Mouse (Mus musculus): ENCODE data around the gene Acap1. TPM values are rescaled to one million over a fixed set of nuclear protein-coding genes. Genes with fewer than 3 reads are reported as not detected.
A peak's percentile ranks its signal among the peaks of the same experiment; 100 is the strongest.
"Not testable (repeated sequence)": the region's sequence is repeated elsewhere in the genome, so short reads cannot be mapped to it uniquely, and the experiment has no call there.

Acap1 gene
- polyA plus RNA-seq, 1 experiment from 2014 or later: 2.1 TPM

GRCm38 (mm10) chr11:69935137-69935879 lies 40.0 kb upstream of the Acap1 start, which contains the start of gene Ybx2:
Gene Ybx2 (plus strand): TSS chr11:69935796.
- H3K27ac ChIP-seq (ENCODE audit: low read length): no peak within 1 kb of the TSS
- ATAC-seq (ENCODE audit: low read depth): peak; percentile 84
- H3K4me3 ChIP-seq (ENCODE audit: low read length): peak within 1 kb of the TSS; percentile 56
- H3K4me2 ChIP-seq (ENCODE audit: low read depth, low read length): peak within 1 kb of the TSS; percentile 100
- H3K9me3 ChIP-seq (ENCODE audit: control insufficient read depth, low read length): no peaks in the 10 kb centered on the region
- H3K9ac ChIP-seq (ENCODE audit: low read length): peak within 1 kb of the TSS; percentile 64
- peaks cover 19% of the 10 kb centered on the region for H3K27me3 ChIP-seq (ENCODE audit: control insufficient read depth, insufficient read depth, low read depth, low read length)
- 2% methylated on average over 44 of the region's 62 CpGs for WGBS
- H3K4me1 ChIP-seq (replicated peaks; ENCODE audit: control insufficient read depth, insufficient read depth, low read length): peaks cover 20% of the 10 kb centered on the region
- H3K36me3 ChIP-seq (ENCODE audit: control insufficient read depth, insufficient read depth, low read length): no peaks in the 10 kb centered on the region

GRCm38 (mm10) chr11:69934681-69935080 lies 39.3 kb upstream of the Acap1 start:
- no peak overlapping the region for H3K9ac ChIP-seq (ENCODE audit: low read length)
- peak overlapping the region; percentile 31 for H3K4me3 ChIP-seq (ENCODE audit: low read length)
- 6% methylated on average over 6 of the region's 6 CpGs for WGBS

GRCm38 (mm10) chr11:69934169-69934568 lies 38.8 kb upstream of the Acap1 start:
- ATAC-seq (ENCODE audit: low read depth): peak; percentile 69
- Histone ChIP-seq H3K9me3 (ENCODE audit: control insufficient read depth, low read length) (no peaks in the 10 kb centered on the region), H3K27me3 (ENCODE audit: control insufficient read depth, insufficient read depth, low read depth, low read length) (peaks cover 19% of the 10 kb centered on the region), H3K27ac (ENCODE audit: low read length) (no peak overlapping the region), H3K4me1 (replicated peaks; ENCODE audit: control insufficient read depth, insufficient read depth, low read length) (peaks cover 20% of the 10 kb centered on the region), H3K4me3 (ENCODE audit: low read length) (peak overlapping the region; percentile 31), H3K4me2 (ENCODE audit: low read depth, low read length) (peak overlapping the region; percentile 45), H3K36me3 (ENCODE audit: control insufficient read depth, insufficient read depth, low read length) (no peaks in the 10 kb centered on the region), H3K9ac (ENCODE audit: low read length) (no peak overlapping the region)
- under 1% methylated on average over 18 of the region's 18 CpGs for WGBS

More at GRCm38 (mm10) chr11:69934681-69935080, 39.3 kb upstream of the Acap1 start:
- peaks cover 20% of the 10 kb centered on the region for H3K4me1 ChIP-seq (replicated peaks; ENCODE audit: control insufficient read depth, insufficient read depth, low read length)
- H3K27me3 ChIP-seq (ENCODE audit: control insufficient read depth, insufficient read depth, low read depth, low read length): peaks cover 19% of the 10 kb centered on the region
- no peak overlapping the region for H3K27ac ChIP-seq (ENCODE audit: low read length)
- no peaks in the 10 kb centered on the region for H3K36me3 ChIP-seq (ENCODE audit: control insufficient read depth, insufficient read depth, low read length)
- peak overlapping the region; percentile 45 for H3K4me2 ChIP-seq (ENCODE audit: low read depth, low read length)
- H3K9me3 ChIP-seq (ENCODE audit: control insufficient read depth, low read length): no peaks in the 10 kb centered on the region
- no peak for ATAC-seq (ENCODE audit: low read depth)

GRCm38 (mm10) chr11:69933066-69933465 lies 37.7 kb upstream of the Acap1 start:
- H3K36me3 ChIP-seq (ENCODE audit: control insufficient read depth, insufficient read depth, low read length): no peaks in the 10 kb centered on the region
- 44% methylated on average over 4 of the region's 4 CpGs for WGBS
- no peak overlapping the region for H3K4me3 ChIP-seq (ENCODE audit: low read length)
- H3K9me3 ChIP-seq (ENCODE audit: control insufficient read depth, low read length): no peaks in the 10 kb centered on the region
- peaks cover 20% of the 10 kb centered on the region for H3K4me1 ChIP-seq (replicated peaks; ENCODE audit: control insufficient read depth, insufficient read depth, low read length)
- H3K4me2 ChIP-seq (ENCODE audit: low read depth, low read length): no peak overlapping the region
- peaks cover 15% of the 10 kb centered on the region for H3K27me3 ChIP-seq (ENCODE audit: control insufficient read depth, insufficient read depth, low read depth, low read length)
- no peak for ATAC-seq (ENCODE audit: low read depth)
- H3K9ac ChIP-seq (ENCODE audit: low read length): no peak overlapping the region
- no peak overlapping the region for H3K27ac ChIP-seq (ENCODE audit: low read length)

- peaks cover 15% of the 10 kb centered on the region for H3K27me3 ChIP-seq (ENCODE audit: control insufficient read depth, insufficient read depth, low read depth, low read length)
- no peak overlapping the region for H3K4me2 ChIP-seq (ENCODE audit: low read depth, low read length)
- H3K36me3 ChIP-seq (ENCODE audit: control insufficient read depth, insufficient read depth, low read length): no peaks in the 10 kb centered on the region
- no peak for ATAC-seq (ENCODE audit: low read depth)
- H3K4me3 ChIP-seq (ENCODE audit: low read length): no peak overlapping the region
- H3K9ac ChIP-seq (ENCODE audit: low read length): no peak overlapping the region
- H3K9me3 ChIP-seq (ENCODE audit: control insufficient read depth, low read length): no peaks in the 10 kb centered on the region
- H3K4me1 ChIP-seq (replicated peaks; ENCODE audit: control insufficient read depth, insufficient read depth, low read length): peaks cover 20% of the 10 kb centered on the region
- WGBS: 38% methylated on average over 3 of the region's 3 CpGs
- H3K27ac ChIP-seq (ENCODE audit: low read length): no peak overlapping the region
Observed at GRCm38 (mm10) chr11:69932254-69932653, 36.9 kb upstream of the Acap1 start.

GRCm38 (mm10) chr11:69931769-69932168 lies 36.4 kb upstream of the Acap1 start:
- no peak overlapping the region for H3K27ac ChIP-seq (ENCODE audit: low read length)
- peaks cover 15% of the 10 kb centered on the region for H3K4me1 ChIP-seq (replicated peaks; ENCODE audit: control insufficient read depth, insufficient read depth, low read length)
- H3K9me3 ChIP-seq (ENCODE audit: control insufficient read depth, low read length): no peaks in the 10 kb centered on the region
- peaks cover 14% of the 10 kb centered on the region for H3K27me3 ChIP-seq (ENCODE audit: control insufficient read depth, insufficient read depth, low read depth, low read length)
- H3K4me2 ChIP-seq (ENCODE audit: low read depth, low read length): no peak overlapping the region
- ATAC-seq (ENCODE audit: low read depth): no peak
- H3K36me3 ChIP-seq (ENCODE audit: control insufficient read depth, insufficient read depth, low read length): no peaks in the 10 kb centered on the region
- H3K9ac ChIP-seq (ENCODE audit: low read length): no peak overlapping the region
- H3K4me3 ChIP-seq (ENCODE audit: low read length): no peak overlapping the region
- WGBS: 68% methylated on average over 8 of the region's 8 CpGs

- no peak overlapping the region for H3K9ac ChIP-seq (ENCODE audit: low read length)
- no peak overlapping the region for H3K27ac ChIP-seq (ENCODE audit: low read length)
- no peak overlapping the region for H3K4me3 ChIP-seq (ENCODE audit: low read length)
- 68% methylated on average over 3 of the region's 3 CpGs for WGBS
- H3K9me3 ChIP-seq (ENCODE audit: control insufficient read depth, low read length): no peaks in the 10 kb centered on the region
- H3K4me2 ChIP-seq (ENCODE audit: low read depth, low read length): no peak overlapping the region
- H3K36me3 ChIP-seq (ENCODE audit: control insufficient read depth, insufficient read depth, low read length): no peaks in the 10 kb centered on the region
- H3K27me3 ChIP-seq (ENCODE audit: control insufficient read depth, insufficient read depth, low read depth, low read length): peaks cover 7% of the 10 kb centered on the region; the same call in 1 of the 2 replicates
- peaks cover 8% of the 10 kb centered on the region for H3K4me1 ChIP-seq (replicated peaks; ENCODE audit: control insufficient read depth, insufficient read depth, low read length)
- ATAC-seq (ENCODE audit: low read depth): no peak
Observed at GRCm38 (mm10) chr11:69930967-69931537, 35.7 kb upstream of the Acap1 start.

- not testable (repeated sequence) for H3K4me1 ChIP-seq (replicated peaks; ENCODE audit: control insufficient read depth, insufficient read depth, low read length); H3K36me3 ChIP-seq (ENCODE audit: control insufficient read depth, insufficient read depth, low read length)
- 81% methylated on average over 8 of the region's 8 CpGs for WGBS
Observed at GRCm38 (mm10) chr11:69930176-69930575, 34.8 kb upstream of the Acap1 start.

GRCm38 (mm10) chr11:69929712-69930111 lies 34.4 kb upstream of the Acap1 start:
- Histone ChIP-seq H3K9ac (ENCODE audit: low read length) (no peak overlapping the region), H3K9me3 (ENCODE audit: control insufficient read depth, low read length) (no peaks in the 10 kb centered on the region), H3K36me3 (ENCODE audit: control insufficient read depth, insufficient read depth, low read length) (no peaks in the 10 kb centered on the region), H3K27me3 (ENCODE audit: control insufficient read depth, insufficient read depth, low read depth, low read length) (peaks cover 3% of the 10 kb centered on the region; the same call in 1 of the 2 replicates), H3K4me3 (ENCODE audit: low read length) (no peak overlapping the region), H3K4me2 (ENCODE audit: low read depth, low read length) (no peak overlapping the region), H3K27ac (ENCODE audit: low read length) (no peak overlapping the region), H3K4me1 (replicated peaks; ENCODE audit: control insufficient read depth, insufficient read depth, low read length) (peaks cover 5% of the 10 kb centered on the region; the same call in 1 of the 2 replicates)
- WGBS: 22% methylated on average over 4 of the region's 4 CpGs
- no peak for ATAC-seq (ENCODE audit: low read depth)

More at GRCm38 (mm10) chr11:69930176-69930575, 34.8 kb upstream of the Acap1 start:
- not testable (repeated sequence) for H3K27ac ChIP-seq (ENCODE audit: low read length); H3K27me3 ChIP-seq (ENCODE audit: control insufficient read depth, insufficient read depth, low read depth, low read length); H3K4me2 ChIP-seq (ENCODE audit: low read depth, low read length); ATAC-seq (ENCODE audit: low read depth); H3K4me3 ChIP-seq (ENCODE audit: low read length); H3K9me3 ChIP-seq (ENCODE audit: control insufficient read depth, low read length); H3K9ac ChIP-seq (ENCODE audit: low read length)

Measured in lung, embryonic 16.5 days (tissue).